Mouse (Mus musculus): ENCODE measurements at regions not wholly inside any gene's neighbourhood (a gene's known extent, or its start where the extent isn't known, plus 50 kb on each side); places are given as distances from the start of the nearest gene placed in this dataset.

- no peak for DNase-seq
These were observed 51.2 kb upstream of the Gm17304 start for GRCm38 (mm10) chr5:106557733-106558132.

- DNase-seq, result no peak
These were observed 69.6 kb upstream of the Gm17304 start for GRCm38 (mm10) chr5:106539286-106539685.

- no peak for DNase-seq
These were observed 71.7 kb upstream of the Gm17304 start for GRCm38 (mm10) chr5:106537153-106537552.

- peak; percentile 12 for DNase-seq
These were observed 72.8 kb upstream of the Gm17304 start for GRCm38 (mm10) chr5:106536068-106536467.

GRCm38 (mm10) chr5:106528811-106529210 is 70.8 kb upstream of the Barhl2 start:
- no peak for DNase-seq

GRCm38 (mm10) chr5:106527364-106527985 is 69.5 kb upstream of the Barhl2 start:
- no peak for DNase-seq

- DNase-seq, result no peak
These were observed 54.6 kb upstream of the Barhl2 start for GRCm38 (mm10) chr5:106512423-106513089.

GRCm38 (mm10) chr5:106507901-106508300 is 49.9 kb upstream of the Barhl2 start:
- no peak for DNase-seq

Data from cerebellum, adult 9-10 months (tissue).